Mouse (Mus musculus) ovary, postnatal 10 days (tissue): ENCODE data around the gene Rpia.
A peak's percentile ranks its signal among the peaks of the same experiment; 100 is the strongest.
"Not testable (repeated sequence)": the region's sequence is repeated elsewhere in the genome, so short reads cannot be mapped to it uniquely, and the experiment has no call there.

Source experiments
- DNase-seq: peaks from one replicate; pipeline ENCODE4 v3.0.0; 2022; ENCODE audit warnings: low spot score

Rpia gene

GRCm38 (mm10) chr6:70791824-70792535 is at the start of gene Rpia:
Rpia (minus strand) TSS chr6:70792232.
- peak; percentile 96 for DNase-seq

DNA sequence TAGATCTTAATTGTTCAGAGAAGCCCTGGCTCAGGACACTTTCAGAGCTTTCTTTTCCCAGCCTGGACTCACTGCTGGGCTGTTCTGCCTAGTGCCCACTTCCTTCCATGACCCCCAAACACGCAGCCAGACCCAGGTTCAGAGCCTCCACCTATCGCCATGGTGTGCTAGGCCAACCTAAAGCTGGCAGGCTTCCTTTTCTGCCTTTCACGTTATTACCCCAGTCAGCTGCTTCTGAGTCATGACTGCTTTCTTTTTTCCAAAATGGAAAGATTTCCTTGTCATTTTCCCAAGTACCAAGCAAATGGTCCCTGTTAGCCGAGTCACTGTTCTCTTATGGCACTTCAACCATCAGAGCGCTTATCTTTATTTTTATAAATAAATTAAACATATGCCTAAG is 48.2 kb upstream of the Rpia start:
- DNase-seq, result no peak

DNA sequence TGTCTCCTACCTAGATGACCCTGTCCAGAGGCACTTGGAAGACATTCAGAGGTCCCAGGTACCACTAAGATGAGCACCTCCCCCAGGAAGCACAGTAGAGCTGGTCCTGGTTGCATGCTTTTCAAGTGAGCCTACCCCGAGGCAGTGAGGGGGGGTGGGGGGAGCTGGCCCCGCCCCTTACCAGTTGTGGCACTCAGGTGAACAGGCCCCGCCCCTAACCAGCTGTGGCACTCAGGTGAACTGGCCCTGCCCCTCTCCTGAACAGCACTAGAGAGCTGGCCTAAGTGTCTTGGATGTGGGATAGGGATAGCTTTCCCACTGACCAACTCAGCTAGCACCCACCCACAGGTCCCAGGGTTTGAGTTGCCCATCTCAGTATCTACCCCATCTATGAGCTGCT is 46.5 kb upstream of the Rpia start:
- no peak for DNase-seq

DNA sequence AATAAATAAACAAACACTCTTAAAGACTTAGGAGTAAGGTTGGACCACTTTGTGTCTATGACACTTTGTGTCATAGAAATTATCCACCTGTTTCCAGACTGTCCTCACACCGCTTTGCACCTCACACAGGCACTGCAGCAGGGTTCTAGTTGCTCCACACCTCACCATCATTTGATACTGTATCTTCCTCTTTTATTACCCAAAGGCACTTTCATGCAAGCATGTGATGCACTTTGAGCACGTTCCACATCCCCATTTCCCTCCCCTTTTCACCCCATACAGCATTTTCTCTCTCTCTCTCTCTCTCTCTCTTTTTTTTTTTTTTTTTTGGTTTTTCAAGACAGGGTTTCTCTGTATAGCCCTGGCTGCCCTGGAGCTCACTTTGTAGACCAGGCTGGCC is 45.3 kb upstream of the Rpia start:
- no peak for DNase-seq

DNA sequence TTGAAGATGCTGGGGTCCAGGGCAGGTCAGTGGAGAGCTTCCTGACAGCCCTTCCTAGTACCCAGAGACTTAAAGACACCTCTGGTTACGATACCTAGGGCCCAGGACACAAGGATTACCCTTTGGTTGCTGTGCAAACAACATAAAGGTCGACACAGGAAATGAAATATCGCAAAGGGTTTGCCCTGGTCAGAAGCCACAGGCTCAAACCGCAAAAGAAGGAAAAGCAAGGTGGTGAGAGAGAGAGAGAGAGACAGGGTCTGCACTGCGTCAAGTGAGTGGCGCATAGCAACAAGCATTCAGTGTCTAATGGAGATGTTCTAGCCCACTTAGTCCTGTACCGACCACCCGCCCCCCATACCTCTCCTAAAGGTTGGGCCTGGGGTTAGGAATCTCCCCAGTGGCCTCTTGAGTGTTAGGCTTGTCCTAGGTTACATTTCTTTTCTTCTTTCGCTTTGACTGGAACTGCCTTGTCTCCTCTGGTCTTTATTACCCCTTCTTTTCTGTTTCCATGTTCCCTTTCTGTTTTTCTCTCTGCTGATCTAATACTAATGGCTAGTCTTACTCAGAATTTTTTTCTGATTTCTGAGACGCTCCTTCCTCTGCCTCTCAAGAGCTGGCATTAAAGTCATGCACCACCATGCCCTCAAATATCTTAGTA is 39.3 kb upstream of the Rpia start:
- no peak for DNase-seq

- no peak for DNase-seq
Observed at GRCm38 (mm10) chr6:70830552-70830951, 38.5 kb upstream of the Rpia start.

DNA sequence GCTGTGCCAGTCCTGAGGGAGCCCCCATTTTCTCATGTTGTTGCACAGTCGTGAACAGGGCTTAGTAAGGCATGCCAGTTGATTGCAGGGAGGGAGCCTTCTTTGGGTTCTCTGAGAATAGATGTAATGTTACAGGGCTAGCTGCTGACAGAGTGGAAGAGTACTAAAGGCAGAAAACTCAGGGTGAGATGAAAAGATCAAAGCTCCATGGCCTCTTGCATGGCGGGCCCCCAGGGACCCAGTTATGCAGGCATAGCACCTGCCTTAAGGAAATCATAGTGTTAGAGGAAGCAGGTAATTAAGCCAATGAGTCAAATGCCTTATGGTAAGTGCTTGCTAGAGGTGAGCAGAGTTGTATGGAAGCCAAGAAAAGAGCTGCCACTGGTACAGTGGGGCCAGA is 37.4 kb upstream of the Rpia start:
- DNase-seq, result no peak

DNA sequence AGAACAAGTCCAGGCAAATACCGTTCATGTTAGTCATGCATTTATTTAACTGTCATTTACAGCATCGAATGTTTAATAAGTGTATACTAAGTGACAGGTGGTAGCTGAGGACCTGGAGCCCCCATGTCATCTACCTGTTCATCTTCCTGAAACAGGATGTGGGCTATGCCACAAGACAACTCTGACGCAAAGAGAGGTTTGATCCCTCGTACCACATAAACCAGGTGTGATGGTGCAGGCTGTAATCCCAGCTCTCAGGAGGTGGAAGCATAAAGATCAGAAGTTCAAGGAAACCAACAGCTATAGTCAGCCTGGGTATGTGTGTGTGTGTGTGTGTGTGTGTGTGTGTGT is 32.9 kb upstream of the Rpia start:
- DNase-seq, result no peak

- no peak for DNase-seq
Observed at GRCm38 (mm10) chr6:70824085-70824986, 32.3 kb upstream of the Rpia start.

DNA sequence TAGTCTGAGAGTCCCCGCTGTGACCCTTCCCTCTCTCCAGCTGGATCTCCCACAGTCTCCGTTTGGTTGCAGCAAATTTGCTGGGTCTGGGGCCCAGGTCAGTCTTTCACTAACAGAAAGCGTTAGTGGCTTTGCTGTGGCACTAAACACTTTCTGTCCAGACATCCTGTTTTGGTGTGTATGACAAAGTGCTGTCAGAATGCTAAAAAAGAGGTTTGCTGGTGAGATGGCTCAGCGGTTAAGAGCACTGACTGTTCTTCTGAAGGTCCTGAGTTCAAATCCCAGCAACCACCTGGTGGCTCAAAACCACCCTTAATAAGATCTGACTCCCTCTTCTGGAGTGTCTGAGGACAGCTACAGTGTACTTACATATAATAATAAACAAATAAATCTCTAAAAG is 31.2 kb upstream of the Rpia start:
- DNase-seq, result not testable (repeated sequence)

DNA sequence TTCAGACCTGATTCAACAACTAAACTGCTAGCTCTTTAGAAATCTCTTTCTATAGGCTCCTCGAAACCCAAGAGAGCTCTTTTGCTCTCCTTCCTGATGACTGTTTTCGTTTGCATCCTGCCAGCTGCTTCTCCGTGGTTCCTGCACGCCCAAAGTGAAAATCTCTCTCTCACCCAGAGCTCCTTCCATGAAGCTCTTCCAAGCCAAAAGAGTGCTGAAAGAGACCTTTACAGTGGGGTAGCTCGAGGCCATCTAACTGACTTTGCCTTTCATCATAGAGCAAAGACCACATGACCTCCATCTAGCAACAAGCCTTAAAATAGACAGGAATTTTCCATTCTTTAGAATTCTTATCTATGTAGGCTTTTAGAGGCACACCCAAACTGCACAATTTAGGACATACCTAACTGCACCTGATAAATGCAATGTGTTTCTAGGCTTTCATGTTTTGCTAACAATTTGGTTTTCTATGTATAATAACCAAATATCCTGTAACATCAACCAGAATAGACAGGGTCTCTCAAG is 30.4 kb upstream of the Rpia start:
- no peak for DNase-seq

- DNase-seq, result no peak
Observed at GRCm38 (mm10) chr6:70821566-70821965, 29.5 kb upstream of the Rpia start.

- no peak for DNase-seq
Observed at GRCm38 (mm10) chr6:70815471-70815870, 23.4 kb upstream of the Rpia start.

DNA sequence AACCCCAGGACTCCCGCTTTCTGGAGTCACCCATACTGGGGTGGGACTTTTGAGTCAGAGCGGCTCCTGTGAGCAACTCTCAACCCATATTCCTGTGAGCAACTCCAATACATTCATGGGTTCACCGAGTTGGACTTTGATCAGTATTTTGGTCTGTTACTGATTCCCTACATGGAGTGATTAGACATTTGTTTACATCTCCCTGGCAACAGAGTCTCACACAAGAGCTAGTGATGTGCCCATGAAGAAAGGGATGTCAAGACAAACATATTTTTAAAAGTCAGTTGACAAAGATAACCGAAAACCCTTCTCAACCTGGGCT is 22.6 kb upstream of the Rpia start:
- DNase-seq, result no peak

GRCm38 (mm10) chr6:70813921-70814628 is 22.0 kb upstream of the Rpia start:
- DNase-seq, result no peak

- no peak for DNase-seq
Observed at GRCm38 (mm10) chr6:70812526-70812895, 20.5 kb upstream of the Rpia start.

DNA sequence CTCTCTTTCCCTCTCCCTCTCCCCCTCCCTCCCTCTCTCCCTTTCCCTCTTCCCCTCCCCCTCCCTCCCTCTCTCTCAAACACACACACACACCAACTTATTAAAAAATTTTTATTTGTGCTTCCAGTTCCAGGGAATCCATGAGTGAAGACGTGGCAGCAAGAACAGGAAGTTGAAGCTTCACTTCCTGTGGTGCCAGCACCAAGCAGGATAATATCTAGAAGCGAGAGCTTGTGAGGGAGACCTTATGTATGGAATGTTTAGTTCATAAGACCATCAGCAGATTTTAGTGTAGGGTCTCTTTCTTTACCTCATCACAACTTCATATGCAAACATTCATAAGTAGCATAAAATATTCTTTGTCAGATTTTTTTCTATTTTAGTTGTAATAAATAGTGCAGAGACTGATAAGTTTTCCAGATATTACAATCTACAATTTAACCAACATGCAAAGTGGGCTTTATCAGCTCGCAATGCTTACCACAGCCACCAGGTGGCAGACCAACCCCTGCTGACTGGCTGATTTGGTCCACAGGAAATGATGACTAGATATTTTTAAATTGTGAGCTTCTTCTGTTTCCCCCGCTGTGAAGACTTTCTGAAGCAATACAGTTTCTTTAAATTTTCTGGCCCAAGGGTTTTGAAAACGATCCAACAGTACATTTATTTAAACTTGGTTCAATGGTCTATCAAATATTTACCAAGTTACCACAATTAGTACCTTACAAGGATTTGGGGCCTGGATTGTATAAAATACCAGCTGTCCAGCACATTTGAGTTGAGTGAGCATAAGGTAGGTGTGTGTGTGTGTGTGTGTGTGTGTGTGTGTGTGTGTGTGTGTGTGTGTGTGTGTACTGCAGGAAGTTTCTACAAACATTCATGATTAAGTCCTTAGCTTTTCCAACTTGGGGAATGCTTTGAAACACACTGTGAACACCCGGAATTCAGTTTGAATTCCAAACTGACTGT is 19.8 kb upstream of the Rpia start:
- peak; percentile 65 for DNase-seq

DNA sequence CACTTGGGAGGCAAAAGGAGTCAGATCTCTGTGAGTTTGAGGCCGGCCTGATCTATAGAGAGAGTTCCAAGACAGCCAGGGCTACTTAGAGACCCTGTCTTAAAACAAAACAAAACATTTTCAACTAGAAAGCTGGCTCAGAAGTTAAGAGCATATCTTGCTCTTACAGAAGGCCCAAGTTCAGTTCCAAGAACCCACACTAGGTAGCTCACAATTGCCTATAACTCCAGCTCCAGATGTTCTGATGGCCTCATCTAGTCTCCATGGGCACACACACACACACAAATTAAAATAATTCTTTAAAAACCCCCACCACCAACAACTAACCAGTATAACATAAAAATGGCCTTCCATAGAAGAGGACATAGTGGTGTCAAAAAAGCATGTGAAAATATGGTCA is 18.5 kb upstream of the Rpia start:
- DNase-seq, result no peak

DNA sequence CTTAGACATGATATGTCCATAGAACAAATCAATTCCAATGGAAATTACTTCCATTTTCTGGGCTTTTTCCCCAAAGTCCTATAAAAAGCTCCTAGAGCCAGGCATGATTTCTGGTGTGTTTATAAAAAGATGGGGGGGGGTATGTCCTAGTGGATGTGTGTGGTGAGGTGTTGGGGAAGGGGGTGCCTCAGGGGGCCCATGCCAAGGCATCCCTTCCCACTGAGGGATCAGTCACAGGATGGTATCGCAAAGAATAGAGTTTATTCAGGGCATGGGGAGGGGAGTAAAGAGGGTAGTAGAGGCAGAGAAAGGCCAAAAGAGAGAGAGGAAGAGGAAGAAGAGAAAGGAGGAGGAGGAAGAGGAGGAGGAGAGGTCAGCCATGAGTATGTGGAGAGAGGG is 14.5 kb upstream of the Rpia start:
- DNase-seq, result no peak

DNA sequence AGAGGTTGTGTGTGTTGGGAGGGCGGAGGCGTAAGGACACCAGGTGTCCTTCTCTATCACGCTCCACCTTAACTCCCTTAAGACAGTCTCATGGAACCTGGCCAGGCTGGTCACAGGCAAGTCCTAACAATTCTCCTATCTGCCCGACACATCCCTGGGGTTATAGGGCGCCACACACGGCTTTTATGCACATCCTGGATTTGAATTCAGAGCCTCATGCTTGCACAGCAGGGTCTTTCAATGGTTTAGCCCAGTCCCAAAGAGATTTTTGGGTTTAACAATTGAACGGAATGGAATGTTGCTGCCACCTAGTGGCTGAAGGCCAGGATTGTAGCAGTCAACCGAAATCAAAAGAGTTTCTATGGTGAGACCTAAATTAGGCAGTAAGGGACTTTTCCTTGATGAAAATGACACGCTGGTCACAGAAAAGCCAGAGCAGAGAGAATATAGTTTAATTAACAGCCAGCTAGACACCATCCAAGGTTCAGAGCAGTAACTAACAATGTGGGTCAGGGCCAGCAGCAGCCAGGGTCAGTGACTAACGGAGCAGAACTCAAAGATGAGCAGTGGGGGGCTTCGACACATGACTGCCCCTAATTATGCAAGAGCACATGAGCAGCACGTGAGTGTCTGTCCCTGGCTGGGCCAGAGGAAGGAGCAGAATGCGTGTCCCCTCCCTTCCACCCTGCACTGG is 13.9 kb upstream of the Rpia start:
- DNase-seq, result no peak

- no peak for DNase-seq
Observed at GRCm38 (mm10) chr6:70805267-70805666, 13.2 kb upstream of the Rpia start.
